Mouse (Mus musculus): ENCODE results near the gene Slc51b. TPM values are rescaled to one million over a fixed set of nuclear protein-coding genes. Genes with fewer than 3 reads are reported as not detected.
A peak's percentile ranks its signal among the peaks of the same experiment; 100 is the strongest.

Slc51b gene
- polyA plus RNA-seq, 1 experiment from 2014 or later: not detected

DNA sequence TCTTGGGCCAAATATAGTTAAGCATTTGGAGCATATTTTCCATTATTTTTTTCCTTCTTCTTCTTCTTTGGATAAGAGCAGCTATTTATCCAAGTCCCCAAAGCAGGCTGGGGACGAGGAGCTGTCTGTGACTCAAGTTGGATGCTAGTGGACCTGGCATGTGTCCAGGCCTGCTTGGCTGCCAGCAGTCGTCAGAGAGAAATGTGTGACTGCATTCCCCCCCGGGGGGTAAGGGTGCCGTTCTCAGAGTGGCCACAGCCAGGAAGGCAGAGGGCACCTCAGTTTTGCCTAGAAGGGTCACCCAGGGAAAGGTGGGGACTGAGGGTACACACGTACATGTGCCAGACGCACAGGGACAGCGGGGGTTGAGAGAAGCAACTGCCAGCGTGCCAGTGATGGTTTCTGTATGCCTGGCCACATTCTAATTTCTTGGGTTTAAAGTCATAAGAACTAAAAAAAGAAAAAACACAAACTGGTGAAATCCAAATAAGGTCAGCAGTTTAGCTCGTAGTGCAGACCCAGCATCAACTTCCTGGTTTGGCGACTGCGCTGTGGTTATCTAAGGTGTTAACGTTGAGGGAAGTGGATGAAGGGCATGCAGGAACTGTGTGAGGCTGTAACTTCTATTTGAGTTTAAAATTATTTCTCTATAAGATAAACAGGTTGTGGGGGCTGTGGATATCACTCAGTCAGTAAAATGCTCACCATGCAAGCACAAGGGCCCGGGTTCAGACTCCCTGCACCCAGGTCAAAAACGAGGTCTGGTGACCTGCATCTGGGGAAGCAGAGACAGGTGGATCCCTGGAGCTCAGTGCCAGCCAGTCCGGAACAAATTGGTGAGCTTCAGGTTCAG is 18.2 kb downstream of the Slc51b start:
- H3K4me3 ChIP-seq (ENCODE audit: low read depth, low read length): no peak overlapping the region
- H3K4me2 ChIP-seq (ENCODE audit: low read length): no peak overlapping the region
- DNase-seq (ENCODE audit: low spot score): peak; percentile 70
- no peaks in the 10 kb centered on the region for H3K9me3 ChIP-seq (replicated peaks; ENCODE audit: control insufficient read depth, low read length)
- WGBS: 71% methylated on average over 15 of the region's 15 CpGs
- no peak overlapping the region for H3K27ac ChIP-seq (ENCODE audit: low read depth, low read length)
- H3K27me3 ChIP-seq (replicated peaks; ENCODE audit: control insufficient read depth, insufficient read depth, low read length): no peaks in the 10 kb centered on the region
- no peak for ATAC-seq
- no peak overlapping the region for H3K9ac ChIP-seq (ENCODE audit: low read length)
- peaks cover 6% of the 10 kb centered on the region; the same call in 1 of the 2 replicates for H3K4me1 ChIP-seq (ENCODE audit: control insufficient read depth, insufficient read depth, low read length)
- no peaks in the 10 kb centered on the region for H3K36me3 ChIP-seq (ENCODE audit: control insufficient read depth, insufficient read depth, low read length)

- DNase-seq (ENCODE audit: low spot score): no peak
- WGBS: 93% methylated on average over 6 of the region's 6 CpGs
- H3K36me3 ChIP-seq (ENCODE audit: control insufficient read depth, insufficient read depth, low read length): no peaks in the 10 kb centered on the region
- H3K9ac ChIP-seq (ENCODE audit: low read length): no peak overlapping the region
- no peak for ATAC-seq
- H3K4me1 ChIP-seq (ENCODE audit: control insufficient read depth, insufficient read depth, low read length): peaks cover 6% of the 10 kb centered on the region; the same call in 1 of the 2 replicates
- H3K4me2 ChIP-seq (ENCODE audit: low read length): no peak overlapping the region
- H3K9me3 ChIP-seq (replicated peaks; ENCODE audit: control insufficient read depth, low read length): no peaks in the 10 kb centered on the region
- no peaks in the 10 kb centered on the region for H3K27me3 ChIP-seq (replicated peaks; ENCODE audit: control insufficient read depth, insufficient read depth, low read length)
- no peak overlapping the region for H3K27ac ChIP-seq (ENCODE audit: low read depth, low read length)
- no peak overlapping the region for H3K4me3 ChIP-seq (ENCODE audit: low read depth, low read length)
Measured at GRCm38 (mm10) chr9:65399934-65400333, 22.8 kb downstream of the Slc51b start.

GRCm38 (mm10) chr9:65398279-65398678 is 24.5 kb downstream of the Slc51b start, which contains the start of gene Rasl12:
Rasl12 (plus strand) TSS chr9:65398506.
- Histone ChIP-seq H3K4me1 (ENCODE audit: control insufficient read depth, insufficient read depth, low read length) (no peaks in the 10 kb centered on the region; the same call in 1 of the 2 replicates), H3K9me3 (replicated peaks; ENCODE audit: control insufficient read depth, low read length) (no peaks in the 10 kb centered on the region), H3K4me2 (ENCODE audit: low read length) (peak within 1 kb of the TSS; percentile 71), H3K9ac (ENCODE audit: low read length) (peak within 1 kb of the TSS; percentile 64), H3K27me3 (replicated peaks; ENCODE audit: control insufficient read depth, insufficient read depth, low read length) (no peaks in the 10 kb centered on the region), H3K4me3 (ENCODE audit: low read depth, low read length) (peak within 1 kb of the TSS; percentile 41), H3K27ac (ENCODE audit: low read depth, low read length) (no peak within 1 kb of the TSS), H3K36me3 (ENCODE audit: control insufficient read depth, insufficient read depth, low read length) (no peaks in the 10 kb centered on the region)
- under 1% methylated on average over 24 of the region's 24 CpGs for WGBS
- ATAC-seq (peak; percentile 84), DNase-seq (ENCODE audit: low spot score) (peak; percentile 76)

DNA sequence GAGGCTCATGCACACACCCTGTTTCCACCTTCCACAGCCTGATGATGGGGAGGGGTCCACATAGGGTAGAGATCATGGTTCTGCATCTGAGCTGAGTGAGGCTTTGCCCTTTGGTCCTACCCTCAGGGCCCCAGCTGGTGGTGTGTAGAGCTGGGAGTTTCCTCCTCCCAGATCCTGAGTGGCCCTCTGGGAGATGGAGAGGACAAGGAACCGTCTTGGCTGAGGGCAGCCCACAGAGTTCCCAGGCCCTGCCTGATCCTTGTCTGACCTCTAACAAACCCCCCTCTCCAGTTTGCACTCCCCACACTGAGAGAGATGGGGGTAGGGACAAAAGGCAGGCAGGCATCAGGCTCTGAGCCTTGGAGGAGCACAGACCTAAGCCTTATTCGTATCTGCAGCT is 28.4 kb downstream of the Slc51b start:
- Histone ChIP-seq H3K4me1 (ENCODE audit: control insufficient read depth, insufficient read depth, low read length) (peaks cover 3% of the 10 kb centered on the region; the same call in 1 of the 2 replicates), H3K9me3 (replicated peaks; ENCODE audit: control insufficient read depth, low read length) (no peaks in the 10 kb centered on the region), H3K36me3 (ENCODE audit: control insufficient read depth, insufficient read depth, low read length) (no peaks in the 10 kb centered on the region), H3K27me3 (replicated peaks; ENCODE audit: control insufficient read depth, insufficient read depth, low read length) (peaks cover 33% of the 10 kb centered on the region), H3K4me3 (ENCODE audit: low read depth, low read length) (no peak overlapping the region), H3K27ac (ENCODE audit: low read depth, low read length) (no peak overlapping the region), H3K4me2 (ENCODE audit: low read length) (no peak overlapping the region), H3K9ac (ENCODE audit: low read length) (no peak overlapping the region)
- ATAC-seq: no peak
- DNase-seq (ENCODE audit: low spot score): no peak
- 68% methylated on average over 2 of the region's 2 CpGs for WGBS

- H3K9ac ChIP-seq (ENCODE audit: low read length): no peak overlapping the region
- no peak overlapping the region for H3K27ac ChIP-seq (ENCODE audit: low read depth, low read length)
- H3K4me2 ChIP-seq (ENCODE audit: low read length): no peak overlapping the region
- no peak for DNase-seq (ENCODE audit: low spot score)
- H3K36me3 ChIP-seq (ENCODE audit: control insufficient read depth, insufficient read depth, low read length): no peaks in the 10 kb centered on the region
- no peaks in the 10 kb centered on the region for H3K9me3 ChIP-seq (replicated peaks; ENCODE audit: control insufficient read depth, low read length)
- peaks cover 3% of the 10 kb centered on the region; the same call in 1 of the 2 replicates for H3K4me1 ChIP-seq (ENCODE audit: control insufficient read depth, insufficient read depth, low read length)
- ATAC-seq: no peak
- H3K27me3 ChIP-seq (replicated peaks; ENCODE audit: control insufficient read depth, insufficient read depth, low read length): peaks cover 38% of the 10 kb centered on the region
- WGBS: 54% methylated on average over 2 of the region's 2 CpGs
- H3K4me3 ChIP-seq (ENCODE audit: low read depth, low read length): no peak overlapping the region
Measured at GRCm38 (mm10) chr9:65393606-65394005, 29.1 kb downstream of the Slc51b start.

DNA sequence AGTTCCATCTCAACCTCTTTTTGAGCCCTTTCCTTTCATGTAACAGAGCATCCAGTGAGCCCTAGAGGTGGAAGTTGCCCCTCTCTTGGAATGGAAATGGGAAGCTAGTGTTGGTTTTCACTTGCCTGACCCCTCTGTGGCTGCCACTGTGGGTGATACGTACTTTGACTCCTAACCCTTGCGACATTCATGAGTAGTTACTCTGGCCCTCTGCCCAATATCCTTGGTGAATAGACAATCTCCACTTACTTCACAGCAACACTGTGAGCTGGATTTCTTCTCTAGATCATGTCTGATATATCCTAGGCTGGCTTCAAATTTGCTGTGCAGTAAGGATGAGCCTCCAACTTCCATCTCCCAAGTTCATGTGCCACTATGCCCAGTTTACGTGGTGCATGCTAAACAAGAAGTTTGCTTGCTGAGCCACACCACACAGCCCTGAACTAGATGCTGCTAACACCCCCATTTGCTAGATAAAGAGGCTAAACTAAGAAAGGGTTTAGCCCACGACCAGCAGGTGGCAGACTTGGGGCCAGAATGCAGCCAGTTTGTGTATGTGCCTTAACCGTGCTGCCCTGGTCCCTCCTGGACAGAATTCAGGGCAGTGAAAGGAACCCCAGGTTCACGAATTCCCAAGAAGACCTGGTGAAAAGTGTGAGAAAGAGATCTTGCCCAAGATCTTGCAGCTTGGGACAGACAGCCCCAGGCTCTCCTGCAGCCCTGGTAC is 30.0 kb downstream of the Slc51b start:
- Histone ChIP-seq H3K4me2 (ENCODE audit: low read length) (no peak overlapping the region), H3K9ac (ENCODE audit: low read length) (no peak overlapping the region), H3K27me3 (replicated peaks; ENCODE audit: control insufficient read depth, insufficient read depth, low read length) (peaks cover 38% of the 10 kb centered on the region), H3K4me3 (ENCODE audit: low read depth, low read length) (no peak overlapping the region), H3K36me3 (ENCODE audit: control insufficient read depth, insufficient read depth, low read length) (no peaks in the 10 kb centered on the region), H3K4me1 (ENCODE audit: control insufficient read depth, insufficient read depth, low read length) (peaks cover 3% of the 10 kb centered on the region; the same call in 1 of the 2 replicates), H3K9me3 (replicated peaks; ENCODE audit: control insufficient read depth, low read length) (no peaks in the 10 kb centered on the region), H3K27ac (ENCODE audit: low read depth, low read length) (no peak overlapping the region)
- peak; percentile 67 for DNase-seq (ENCODE audit: low spot score)
- 31% methylated on average over 6 of the region's 6 CpGs for WGBS
- ATAC-seq: no peak

DNA sequence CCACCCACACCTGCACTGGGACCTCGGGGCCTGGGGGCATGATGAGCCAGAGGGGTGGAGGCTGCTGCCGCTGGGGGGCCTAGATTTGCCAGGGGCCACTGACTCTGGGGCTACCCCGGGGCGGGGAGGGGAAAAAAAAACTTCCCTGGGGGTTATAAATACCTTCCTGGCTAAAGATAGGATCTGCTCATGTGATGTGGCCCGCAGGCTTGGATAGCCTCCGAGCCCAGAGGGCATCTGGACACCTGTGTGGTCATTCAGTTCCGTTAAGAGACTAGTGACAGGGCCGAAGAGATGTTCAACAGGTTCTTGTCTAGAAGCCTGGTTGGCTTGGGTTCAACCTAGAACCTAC is 31.2 kb downstream of the Slc51b start, which contains the start of gene Kbtbd13:
TSS of gene Kbtbd13 (minus strand) at position 40 of the 352 bp plus-strand sequence.
- Histone ChIP-seq H3K36me3 (ENCODE audit: control insufficient read depth, insufficient read depth, low read length) (no peaks in the 10 kb centered on the region), H3K9me3 (replicated peaks; ENCODE audit: control insufficient read depth, low read length) (no peaks in the 10 kb centered on the region), H3K27ac (ENCODE audit: low read depth, low read length) (no peak within 1 kb of the TSS), H3K4me2 (ENCODE audit: low read length) (peak within 1 kb of the TSS; percentile 52), H3K4me3 (ENCODE audit: low read depth, low read length) (peak within 1 kb of the TSS; percentile 35), H3K27me3 (replicated peaks; ENCODE audit: control insufficient read depth, insufficient read depth, low read length) (peaks cover 38% of the 10 kb centered on the region), H3K4me1 (ENCODE audit: control insufficient read depth, insufficient read depth, low read length) (peaks cover 3% of the 10 kb centered on the region; the same call in 1 of the 2 replicates), H3K9ac (ENCODE audit: low read length) (peak within 1 kb of the TSS; percentile 40)
- ATAC-seq (no peak), DNase-seq (ENCODE audit: low spot score) (no peak)
- 41% methylated on average over 8 of the region's 8 CpGs for WGBS

- peaks cover 38% of the 10 kb centered on the region for H3K27me3 ChIP-seq (replicated peaks; ENCODE audit: control insufficient read depth, insufficient read depth, low read length)
- ATAC-seq: peak; percentile 44
- H3K27ac ChIP-seq (ENCODE audit: low read depth, low read length): no peak overlapping the region
Measured at GRCm38 (mm10) chr9:65390752-65391612, 31.8 kb downstream of the Slc51b start.

More at GRCm38 (mm10) chr9:65390752-65391612, 31.8 kb downstream of the Slc51b start:
- Histone ChIP-seq H3K4me2 (ENCODE audit: low read length) (peak overlapping the region; percentile 52), H3K4me3 (ENCODE audit: low read depth, low read length) (peak overlapping the region; percentile 35), H3K9ac (ENCODE audit: low read length) (peak overlapping the region; percentile 40), H3K4me1 (ENCODE audit: control insufficient read depth, insufficient read depth, low read length) (peaks cover 3% of the 10 kb centered on the region; the same call in 1 of the 2 replicates), H3K36me3 (ENCODE audit: control insufficient read depth, insufficient read depth, low read length) (no peaks in the 10 kb centered on the region), H3K9me3 (replicated peaks; ENCODE audit: control insufficient read depth, low read length) (no peaks in the 10 kb centered on the region)
- DNase-seq (ENCODE audit: low spot score): peak; percentile 46
- WGBS: 19% methylated on average over 96 of the region's 96 CpGs

All from forebrain, embryonic 14.5 days (tissue).